Mouse (Mus musculus) liver, adult 2 months (tissue): ENCODE measurements around the gene Cic. TPM values are rescaled to one million over a fixed set of nuclear protein-coding genes. Genes with fewer than 3 reads are reported as not detected.

Experiments
- DNase-seq: peaks from one replicate; pipeline ENCODE4 v3.0.0-alpha.2; 2011; ENCODE audit warnings: low read depth, low spot score; ENCODE audit errors: extremely low read depth
- H3K27ac ChIP-seq: fragments of 200-500 bp; replicated peaks from 2 replicates; pipeline ENCODE4 v1.5.1; 2012; ENCODE audit warnings: low read depth, mild to moderate bottlenecking, control low read depth, inconsistent platforms, low read length; ENCODE audit not compliant: insufficient read depth
- H3K27me3 ChIP-seq: fragments of 200-500 bp; 2 replicates; pipeline ENCODE4 v1.6.1; 2012; ENCODE audit warnings: mild to moderate bottlenecking, moderate library complexity, low read length, inconsistent platforms; ENCODE audit not compliant: control insufficient read depth, insufficient read depth
- H3K36me3 ChIP-seq: fragments of 200-500 bp; 2 replicates; pipeline ENCODE4 v1.6.1; 2012; ENCODE audit warnings: low read length, inconsistent platforms; ENCODE audit not compliant: control insufficient read depth, insufficient read depth
- H3K4me1 ChIP-seq: fragments of 200-500 bp; 2 replicates; pipeline ENCODE4 v1.6.1; 2011; ENCODE audit warnings: low read length; ENCODE audit not compliant: control insufficient read depth, insufficient read depth
- H3K4me3 ChIP-seq: fragments of 200-500 bp; 2 replicates; pipeline ENCODE4 v1.5.1; 2011; ENCODE audit warnings: low read depth, mild to moderate bottlenecking, control low read depth, low read length, moderate library complexity; ENCODE audit not compliant: insufficient read depth
- H3K79me2 ChIP-seq: fragments of 200-500 bp; 2 replicates; pipeline ENCODE4 v1.6.1; 2012; ENCODE audit warnings: inconsistent platforms, mild to moderate bottlenecking, low read length, moderate library complexity; ENCODE audit not compliant: control insufficient read depth, insufficient read depth
- H3K9ac ChIP-seq: fragments of 200-500 bp; 2 replicates; pipeline ENCODE4 v1.6.1; 2012; ENCODE audit warnings: low read depth, mild to moderate bottlenecking, control low read depth, inconsistent platforms, low read length
- CTCF ChIP-seq: fragments of 200-500 bp; IDR thresholded peaks from 2 replicates; pipeline ENCODE4 v1.5.1; 2011; ENCODE audit warnings: low read depth, low read length, control low read depth
- POLR2A ChIP-seq: fragments of 200-500 bp; IDR thresholded peaks from 2 replicates; pipeline ENCODE4 v1.6.1; 2011; ENCODE audit warnings: low read length, control low read depth; ENCODE audit not compliant: insufficient read depth; ENCODE audit errors: extremely low read depth
- WGBS: fragments of 180-500 bp; shearing (Covaris S2); methylation state at CpG from one replicate; pipeline ENCODE4 v1.1.7; 2018; 5-methylcytosine and 5-hydroxymethylcytosine counted together
- polyA plus RNA-seq: library from polyadenylated mRNA; depleted of rRNA; stranded (reverse); fragments of >200 nt; gene quantifications from 2 replicates; pipeline ENCODE4 v1.2.3, GENCODE M21; 2012; rRNA removed
- total RNA-seq: library from RNA; depleted of rRNA; stranded (reverse); fragments of >200 nt; gene quantifications from 2 replicates; pipeline ENCODE4 v1.2.3, GENCODE M21; 2014; rRNA removed

Gene Cic
- total and polyA plus RNA-seq, 2 experiments, result 5.3 to 23.3 TPM

GRCm38 (mm10) chr7:25333596-25334307 is 66.2 kb downstream of the Cic start:
- peak; percentile 52 for DNase-seq
- WGBS, result 50% methylated on average over 16 of the region's 16 CpGs
- Histone ChIP-seq H3K4me3 (no peak overlapping the region), H3K27ac (no peak overlapping the region), H3K36me3 (no peaks in the 10 kb centered on the region), H3K79me2 (no peaks in the 10 kb centered on the region), H3K4me1 (no peaks in the 10 kb centered on the region), H3K9ac (no peak overlapping the region), H3K27me3 (no peaks in the 10 kb centered on the region)
- TF ChIP-seq POLR2A, result no peak
- TF ChIP-seq CTCF, result peak; percentile 87

- Histone ChIP-seq H3K27ac (no peak overlapping the region), H3K79me2 (no peaks in the 10 kb centered on the region), H3K36me3 (no peaks in the 10 kb centered on the region), H3K4me1 (no peaks in the 10 kb centered on the region), H3K4me3 (no peak overlapping the region), H3K27me3 (no peaks in the 10 kb centered on the region), H3K9ac (no peak overlapping the region)
- 90% methylated on average over 12 of the region's 12 CpGs for WGBS
- no peak for DNase-seq
- TF ChIP-seq CTCF, result no peak
- no peak for TF ChIP-seq POLR2A
Measured at GRCm38 (mm10) chr7:25334472-25334871, 67.0 kb downstream of the Cic start.

GRCm38 (mm10) chr7:25339329-25339728 is 71.8 kb downstream of the Cic start:
- WGBS, result 92% methylated on average over 9 of the region's 9 CpGs
- DNase-seq, result no peak

GRCm38 (mm10) chr7:25341000-25341784 is 73.7 kb downstream of the Cic start:
- Histone ChIP-seq H3K36me3 (no peaks in the 10 kb centered on the region; the same call in 1 of the 2 replicates), H3K27ac (no peak overlapping the region), H3K79me2 (no peaks in the 10 kb centered on the region), H3K4me1 (no peaks in the 10 kb centered on the region), H3K4me3 (no peak overlapping the region), H3K27me3 (no peaks in the 10 kb centered on the region), H3K9ac (no peak overlapping the region)
- DNase-seq, result no peak
- WGBS, result 88% methylated on average over 20 of the region's 20 CpGs
- TF ChIP-seq CTCF, result no peak
- TF ChIP-seq POLR2A, result no peak

More at GRCm38 (mm10) chr7:25339329-25339728, 71.8 kb downstream of the Cic start:
- Histone ChIP-seq H3K4me1 (no peaks in the 10 kb centered on the region), H3K27me3 (no peaks in the 10 kb centered on the region), H3K4me3 (no peak overlapping the region), H3K79me2 (no peaks in the 10 kb centered on the region), H3K9ac (no peak overlapping the region), H3K27ac (no peak overlapping the region), H3K36me3 (no peaks in the 10 kb centered on the region; the same call in 1 of the 2 replicates)
- no peak for TF ChIP-seq POLR2A
- TF ChIP-seq CTCF, result no peak

Other genes with a start within 250 kb of the Cic start
- gene Grik5, start 195.4 kb upstream of the Cic start, total RNA-seq, result 2.3 and 2.4 TPM in 2 replicates
- 10.2 and 14.0 TPM in 2 replicates for gene Grik5, start 195.4 kb upstream of the Cic start, polyA plus RNA-seq
- gene Zfp574, start 195.1 kb upstream of the Cic start, total RNA-seq, result 2.3 and 3.1 TPM in 2 replicates
- gene Zfp574, start 195.1 kb upstream of the Cic start, polyA plus RNA-seq, result 16.7 and 17.2 TPM in 2 replicates
- 0.34 and 0.37 TPM in 2 replicates for gene Pou2f2, start 88.0 kb upstream of the Cic start, total RNA-seq
- gene Pou2f2, start 88.0 kb upstream of the Cic start, polyA plus RNA-seq, result 0.44 and 1.2 TPM in 2 replicates
- gene Dedd2, start 47.1 kb upstream of the Cic start, total RNA-seq, result 20.2 and 24.6 TPM in 2 replicates
- 27.9 and 35.4 TPM in 2 replicates for gene Dedd2, start 47.1 kb upstream of the Cic start, polyA plus RNA-seq
- 2.2 and 2.6 TPM in 2 replicates for gene Zfp526, start 46.3 kb upstream of the Cic start, total RNA-seq
- gene Zfp526, start 46.3 kb upstream of the Cic start, polyA plus RNA-seq, result 3.4 and 4.7 TPM in 2 replicates
- 9.1 and 11.4 TPM in 2 replicates for gene Gsk3a, start 29.9 kb upstream of the Cic start, total RNA-seq
- gene Gsk3a, start 29.9 kb upstream of the Cic start, polyA plus RNA-seq, result 69.3 and 74.5 TPM in 2 replicates
- 7.4 and 8.8 TPM in 2 replicates for gene Erf, start 16.9 kb upstream of the Cic start, total RNA-seq
- 23.3 and 27.0 TPM in 2 replicates for gene Erf, start 16.9 kb upstream of the Cic start, polyA plus RNA-seq
- 3.7 and 6.0 TPM in 2 replicates for gene Pafah1b3, start 30.3 kb downstream of the Cic start, total RNA-seq
- 8.4 and 10.0 TPM in 2 replicates for gene Pafah1b3, start 30.3 kb downstream of the Cic start, polyA plus RNA-seq
- gene Prr19, start 33.7 kb downstream of the Cic start, total RNA-seq, result not detected in 2 replicates
- not detected in 2 replicates for gene Prr19, start 33.7 kb downstream of the Cic start, polyA plus RNA-seq
- gene Tmem145, start 38.4 kb downstream of the Cic start, total RNA-seq, result not detected in 2 replicates
- not detected in 2 replicates for gene Tmem145, start 38.4 kb downstream of the Cic start, polyA plus RNA-seq
- 1.5 and 2.6 TPM in 2 replicates for gene Megf8, start 49.5 kb downstream of the Cic start, total RNA-seq
- gene Megf8, start 49.5 kb downstream of the Cic start, polyA plus RNA-seq, result 5.1 and 5.4 TPM in 2 replicates
- not detected in 2 replicates for gene Cnfn, start 102.0 kb downstream of the Cic start, total RNA-seq
- not detected in 2 replicates for gene Cnfn, start 102.0 kb downstream of the Cic start, polyA plus RNA-seq
- gene Lipe, start 131.0 kb downstream of the Cic start, total RNA-seq, result 8.3 and 8.7 TPM in 2 replicates
- gene Lipe, start 131.0 kb downstream of the Cic start, polyA plus RNA-seq, result 9.8 and 11.3 TPM in 2 replicates
- gene Cxcl17, start 145.2 kb downstream of the Cic start, total RNA-seq, result not detected in 2 replicates
- gene Cxcl17, start 145.2 kb downstream of the Cic start, polyA plus RNA-seq, result not detected in 2 replicates
- gene Ceacam1, start 209.9 kb downstream of the Cic start, total RNA-seq, result 45.5 and 59.6 TPM in 2 replicates
- 84.8 and 87.9 TPM in 2 replicates for gene Ceacam1, start 209.9 kb downstream of the Cic start, polyA plus RNA-seq